Mouse (Mus musculus) embryonic facial prominence, embryonic 15.5 days (tissue): ENCODE measurements around the gene Tmc8. TPM values are rescaled to one million over a fixed set of nuclear protein-coding genes. Genes with fewer than 3 reads are reported as not detected.

Experiments
- ATAC-seq: fragments of 200-750 bp; cut with Nextera tagmentation; 2 replicates; pipeline ENCODE4 v1.8.0; 2017; ENCODE audit warnings: low read depth, moderate TSS enrichment; ENCODE audit not compliant: insufficient number of reproducible peaks, low FRiP score, low TSS enrichment
- H3K27ac ChIP-seq: fragments of 300-500 bp; sonication (generic); replicated peaks from 2 replicates; pipeline ENCODE4 v1.5.1; 2015; ENCODE audit warnings: mild to moderate bottlenecking, inconsistent platforms
- H3K27me3 ChIP-seq: fragments of 300-500 bp; sonication (generic); 2 replicates; pipeline ENCODE4 v1.6.1; 2015; ENCODE audit warnings: inconsistent platforms
- H3K36me3 ChIP-seq: fragments of 300-500 bp; sonication (generic); 2 replicates; pipeline ENCODE4 v1.6.1; 2015; ENCODE audit warnings: mild to moderate bottlenecking, inconsistent platforms
- H3K4me1 ChIP-seq: fragments of 300-500 bp; sonication (generic); 2 replicates; pipeline ENCODE4 v1.6.1; 2015; ENCODE audit warnings: inconsistent platforms
- H3K4me2 ChIP-seq: fragments of 300-500 bp; sonication (generic); replicated peaks from 2 replicates; pipeline ENCODE4 v1.6.1; 2015; ENCODE audit warnings: mild to moderate bottlenecking, inconsistent platforms
- H3K4me3 ChIP-seq: fragments of 300-500 bp; sonication (generic); replicated peaks from 2 replicates; pipeline ENCODE4 v1.5.1; 2015; ENCODE audit warnings: mild to moderate bottlenecking, inconsistent platforms
- H3K9ac ChIP-seq: fragments of 300-500 bp; sonication (generic); 2 replicates; pipeline ENCODE4 v1.6.1; 2015; ENCODE audit warnings: inconsistent platforms
- H3K9me3 ChIP-seq: fragments of 300-500 bp; sonication (generic); replicated peaks from 2 replicates; pipeline ENCODE4 v1.6.1; 2016; ENCODE audit warnings: inconsistent platforms
- WGBS: fragments of 180-500 bp; shearing (Covaris S2); methylation state at CpG from one replicate; pipeline ENCODE4 v1.1.7; 2015; 5-methylcytosine and 5-hydroxymethylcytosine counted together
- polyA plus RNA-seq: library from polyadenylated mRNA; unstranded; fragments of >200 nt; fragmentation: Nextera tagmentation; extraction: Ambion mirVana; gene quantifications from 2 replicates; pipeline ENCODE4 v1.2.1, GENCODE M21; 2015

Gene Tmc8
- polyA plus RNA-seq, 1 experiment from 2014 or later = 0.94 TPM

DNA sequence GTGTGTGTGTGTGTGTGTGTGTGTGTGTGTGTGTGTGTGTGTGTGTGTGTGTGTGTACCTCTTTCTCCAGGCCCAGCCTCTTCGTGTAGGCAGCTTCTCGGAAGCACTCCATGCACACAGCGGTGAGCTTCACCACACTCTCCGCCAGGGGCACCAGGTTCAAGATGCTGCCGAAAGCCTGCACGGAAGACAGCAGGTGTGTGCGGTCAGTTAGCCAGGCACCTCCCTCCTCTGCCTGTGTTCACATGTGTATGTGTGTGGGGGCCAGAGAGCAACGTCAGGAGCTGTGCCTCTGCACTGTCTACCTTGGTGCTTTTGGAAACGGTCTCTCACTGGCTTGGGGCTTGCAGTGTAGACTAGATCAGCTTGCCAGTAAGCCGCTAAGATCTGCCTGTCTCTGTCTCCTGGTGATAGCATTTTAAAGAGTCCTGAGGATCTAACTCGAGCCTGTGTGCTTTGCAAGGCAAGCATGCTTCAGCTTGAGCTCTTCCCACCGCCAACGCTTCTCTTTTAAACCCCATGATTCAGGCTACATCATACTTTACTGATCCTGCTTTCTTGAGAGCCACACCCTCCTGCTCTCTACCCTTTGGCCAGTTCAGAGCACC is 34.6 kb downstream of the Tmc8 start:
- 82% methylated on average over 13 of the region's 13 CpGs for WGBS
- Histone ChIP-seq H3K27ac (no peak overlapping the region), H3K4me3 (no peak overlapping the region), H3K9me3 (no peaks in the 10 kb centered on the region), H3K4me2 (no peak overlapping the region), H3K27me3 (no peaks in the 10 kb centered on the region), H3K9ac (no peak overlapping the region), H3K36me3 (peaks cover 78% of the 10 kb centered on the region), H3K4me1 (peaks cover 8% of the 10 kb centered on the region)
- no peak for ATAC-seq

DNA sequence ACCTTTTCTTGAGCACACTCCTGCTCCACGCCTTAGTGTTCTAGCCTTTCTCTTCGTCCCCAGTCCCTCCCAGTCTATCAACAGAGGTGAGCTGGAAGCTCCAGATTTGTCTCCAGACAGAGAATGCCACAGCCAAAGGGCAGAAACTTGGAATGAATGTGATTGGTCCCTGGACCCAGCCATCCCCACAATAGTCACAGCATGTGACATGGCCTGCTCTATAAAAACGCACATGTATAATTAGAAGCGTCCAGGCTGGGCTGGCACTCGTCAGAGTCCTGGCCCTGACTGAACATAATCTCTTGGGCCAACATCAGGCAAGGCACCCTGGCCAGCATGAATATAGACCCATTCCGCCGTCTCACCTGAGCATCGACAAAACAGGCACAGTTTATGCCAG is 37.2 kb downstream of the Tmc8 start:
- Histone ChIP-seq H3K9ac (no peak overlapping the region), H3K4me1 (peaks cover 30% of the 10 kb centered on the region), H3K4me2 (no peak overlapping the region), H3K4me3 (no peak overlapping the region), H3K36me3 (peaks cover 66% of the 10 kb centered on the region), H3K27me3 (no peaks in the 10 kb centered on the region), H3K27ac (no peak overlapping the region), H3K9me3 (no peaks in the 10 kb centered on the region)
- WGBS = 76% methylated on average over 8 of the region's 8 CpGs
- ATAC-seq = no peak

DNA sequence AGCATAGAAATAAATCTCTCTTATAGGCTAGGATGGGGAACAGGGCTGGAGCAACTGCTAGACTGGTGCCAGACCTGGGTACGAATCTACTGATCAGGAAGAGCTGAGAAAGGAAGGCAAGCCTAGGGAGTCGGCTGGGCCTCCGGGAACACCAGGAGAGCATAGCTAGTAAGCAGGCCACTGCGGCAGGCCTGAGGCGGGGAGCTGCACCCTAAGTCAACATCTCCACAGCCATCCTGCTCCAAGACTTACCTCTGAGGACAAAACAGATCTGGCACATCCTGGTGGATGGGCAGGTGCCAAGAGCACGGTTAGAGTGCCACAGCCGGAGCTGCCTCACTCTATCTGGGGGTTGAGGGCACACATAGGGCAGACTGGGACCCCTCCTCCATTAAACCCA is 38.3 kb downstream of the Tmc8 start:
- Histone ChIP-seq H3K36me3 (peaks cover 56% of the 10 kb centered on the region), H3K27ac (no peak overlapping the region), H3K4me3 (no peak overlapping the region), H3K4me2 (no peak overlapping the region), H3K27me3 (no peaks in the 10 kb centered on the region), H3K9me3 (no peaks in the 10 kb centered on the region), H3K4me1 (peaks cover 40% of the 10 kb centered on the region), H3K9ac (no peak overlapping the region)
- WGBS = 93% methylated on average over 7 of the region's 7 CpGs
- ATAC-seq = no peak

DNA sequence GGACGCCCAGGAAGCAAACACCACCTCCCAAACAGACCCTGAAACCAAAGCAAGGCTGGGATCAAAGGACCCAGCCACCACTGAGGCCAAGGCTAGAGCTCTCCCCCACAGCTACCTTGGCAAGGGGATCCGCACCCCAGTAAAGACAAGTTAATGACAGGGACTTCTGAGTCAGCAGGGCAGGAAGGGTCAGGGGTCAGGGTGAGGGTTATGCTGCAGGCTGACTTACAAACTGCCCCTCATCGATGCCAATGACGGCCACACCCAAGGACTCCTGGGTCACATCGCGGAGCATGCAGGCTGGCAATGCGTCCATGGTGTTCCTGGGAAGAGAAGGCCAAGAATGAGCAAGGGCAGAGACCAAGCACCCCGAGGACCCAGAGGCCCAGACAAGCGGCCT is 40.0 kb downstream of the Tmc8 start:
- WGBS = 87% methylated on average over 9 of the region's 9 CpGs
- ATAC-seq = no peak
- H3K27ac ChIP-seq = no peak overlapping the region

DNA sequence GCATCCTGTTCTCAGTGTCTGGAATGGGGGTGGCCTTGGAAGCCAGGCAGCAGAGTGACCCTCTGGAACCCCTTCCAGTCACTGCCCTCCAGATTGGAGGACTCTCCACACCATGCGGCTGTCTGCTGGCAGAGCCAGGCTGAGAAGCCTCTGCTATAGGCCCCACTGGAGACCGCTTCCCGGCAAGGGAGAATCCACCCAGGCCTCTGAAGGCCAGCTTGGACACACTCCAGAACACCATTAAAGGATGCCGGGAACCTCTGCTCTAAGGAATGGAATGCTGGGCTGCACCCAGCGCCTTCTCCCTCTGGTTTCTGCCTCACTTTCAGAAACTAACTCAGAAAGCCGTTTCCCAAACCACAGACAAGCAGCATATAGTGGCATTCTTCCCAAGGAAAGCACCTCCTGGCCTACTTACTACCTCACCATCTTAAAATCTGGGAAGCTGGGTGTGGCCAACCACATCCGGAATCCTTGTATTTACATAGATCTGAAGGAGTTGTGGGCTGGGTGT is 40.9 kb downstream of the Tmc8 start:
- H3K27ac ChIP-seq = peak overlapping the region; percentile 52

More for the DNA sequence above, 40.0 kb downstream of the Tmc8 start:
- no peak overlapping the region for H3K9ac ChIP-seq
- H3K36me3 ChIP-seq = peaks cover 45% of the 10 kb centered on the region
- peaks cover 54% of the 10 kb centered on the region for H3K4me1 ChIP-seq
- H3K4me2 ChIP-seq = no peak overlapping the region
- H3K4me3 ChIP-seq = no peak overlapping the region
- H3K27me3 ChIP-seq = no peaks in the 10 kb centered on the region
- H3K9me3 ChIP-seq = no peaks in the 10 kb centered on the region

DNA sequence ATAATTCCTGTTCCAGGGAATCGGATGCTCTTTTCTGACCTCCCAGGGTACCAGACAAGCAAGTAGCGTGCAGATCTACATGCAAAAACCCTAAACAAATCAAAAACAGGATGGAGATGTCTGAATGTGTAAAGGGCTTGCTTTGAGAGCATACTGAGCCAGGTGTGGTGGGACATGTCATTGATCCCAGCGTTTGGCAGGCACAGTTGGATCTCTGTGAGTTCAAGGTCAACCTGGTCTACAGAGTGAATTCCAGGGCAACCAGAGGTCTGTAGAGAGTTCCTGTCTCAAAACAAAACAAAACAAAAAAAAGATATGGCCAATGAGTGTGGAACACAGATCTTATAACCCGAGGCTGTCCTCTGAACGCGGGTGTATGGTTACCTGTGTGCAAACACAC is 41.5 kb downstream of the Tmc8 start:
- no peak for ATAC-seq
- H3K9ac ChIP-seq = no peak overlapping the region
- WGBS = 79% methylated on average over 6 of the region's 6 CpGs
- H3K4me1 ChIP-seq = peaks cover 69% of the 10 kb centered on the region
- H3K4me3 ChIP-seq = no peak overlapping the region
- H3K9me3 ChIP-seq = no peaks in the 10 kb centered on the region
- peak overlapping the region; percentile 92; the same call in 1 of the 2 replicates for H3K4me2 ChIP-seq
- peaks cover 31% of the 10 kb centered on the region; the same call in 1 of the 2 replicates for H3K36me3 ChIP-seq
- H3K27ac ChIP-seq = peak overlapping the region; percentile 52
- H3K27me3 ChIP-seq = no peaks in the 10 kb centered on the region

More for the DNA sequence above, 40.9 kb downstream of the Tmc8 start:
- Histone ChIP-seq H3K4me1 (peaks cover 63% of the 10 kb centered on the region), H3K27me3 (no peaks in the 10 kb centered on the region), H3K9ac (no peak overlapping the region), H3K4me2 (no peak overlapping the region), H3K9me3 (no peaks in the 10 kb centered on the region), H3K36me3 (peaks cover 37% of the 10 kb centered on the region; the same call in 1 of the 2 replicates), H3K4me3 (no peak overlapping the region)
- no peak for ATAC-seq
- 59% methylated on average over 7 of the region's 7 CpGs for WGBS

DNA sequence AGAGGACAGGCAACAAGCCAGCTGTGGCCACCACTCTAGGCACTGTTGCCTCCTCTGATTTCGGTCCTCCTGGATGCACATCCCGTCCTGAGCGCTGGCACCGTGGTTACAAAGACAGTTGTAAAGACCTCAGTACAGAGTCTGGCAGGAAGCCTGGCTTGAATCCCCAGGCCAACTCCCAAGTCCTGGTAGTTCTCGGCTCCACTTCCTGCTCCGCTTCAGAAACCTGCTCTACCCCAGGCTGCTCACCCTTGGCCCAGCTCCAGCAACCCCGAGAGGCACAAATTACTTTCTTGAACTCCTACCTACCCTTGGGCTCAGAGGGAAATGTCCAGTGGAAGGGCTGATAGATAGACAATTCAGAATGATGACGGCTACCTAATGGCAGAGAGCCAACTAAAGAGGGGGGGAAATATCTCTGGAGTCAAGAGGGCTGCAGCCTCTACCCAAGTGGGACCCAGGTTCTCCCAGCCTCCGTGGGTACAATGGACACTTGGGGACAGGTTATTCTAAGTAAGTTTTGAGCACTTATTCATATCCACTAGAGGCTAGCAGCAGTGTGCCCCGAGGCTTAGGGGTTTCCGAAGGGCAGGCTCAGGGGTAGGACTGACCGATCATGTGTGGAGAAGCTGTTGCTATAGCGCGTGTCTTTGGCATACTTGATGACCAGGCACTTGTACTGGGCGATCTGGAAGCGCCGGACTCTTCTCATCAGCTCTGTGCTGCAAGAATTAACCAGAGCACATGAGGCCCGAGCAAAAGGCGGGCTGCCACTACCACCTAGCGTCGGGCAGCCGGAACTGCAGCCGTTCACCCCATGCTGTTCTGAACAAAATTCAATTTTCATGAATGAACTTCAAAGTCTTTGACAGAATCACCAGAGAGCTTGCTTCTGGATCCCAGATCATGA is 42.4 kb downstream of the Tmc8 start:
- H3K4me2 ChIP-seq = peak overlapping the region; percentile 92
- ATAC-seq = peak; percentile 41; the same call in 1 of the 2 replicates

DNA sequence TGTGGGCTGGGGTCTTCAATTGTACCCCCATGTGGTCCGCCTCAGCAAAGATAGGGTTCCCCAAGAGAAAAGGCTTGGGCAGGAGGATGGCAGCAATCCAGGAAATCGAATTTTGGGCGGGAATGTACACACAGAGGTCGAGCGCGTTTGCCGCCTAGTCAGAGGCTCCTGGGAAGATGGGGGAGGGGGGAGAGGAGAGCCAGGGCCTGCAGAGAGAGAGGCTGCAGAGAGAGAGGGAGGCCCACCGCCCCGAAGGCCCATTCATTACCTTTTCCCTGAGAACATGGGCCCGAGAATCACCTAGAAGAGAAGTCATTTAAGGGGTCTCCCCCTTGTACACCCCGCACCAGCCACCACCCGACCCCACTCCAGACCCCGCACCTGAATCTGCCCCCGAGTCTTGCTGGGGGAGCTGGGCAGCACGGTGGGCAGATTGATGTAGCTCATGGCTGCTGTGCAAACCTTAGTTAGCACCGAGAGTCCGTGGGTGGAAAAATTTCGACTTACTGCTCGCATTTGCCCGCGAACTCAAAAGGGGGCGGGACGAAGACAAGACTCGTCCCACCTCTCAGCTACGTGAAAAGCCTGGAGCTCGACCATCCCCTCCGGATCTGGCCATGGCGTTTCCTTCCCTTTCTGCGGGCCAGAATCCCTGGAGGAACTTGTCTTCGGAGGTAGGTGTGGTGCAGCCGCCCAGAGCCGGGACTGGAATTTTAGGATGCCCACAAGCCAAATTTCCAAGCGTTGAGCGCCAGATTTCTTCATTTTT is 43.6 kb downstream of the Tmc8 start, which contains the start of the genes Afmid and Tk1:
TSS of gene Afmid (plus strand) at position 592 of the 769 bp plus-strand sequence.
TSS of gene Tk1 (minus strand) at position 760 of the 769 bp plus-strand sequence.
- peak within 1 kb of the TSS; percentile 95 for H3K27ac ChIP-seq
- H3K4me1 ChIP-seq = peaks cover 80% of the 10 kb centered on the region
- peak within 1 kb of the TSS; percentile 92 for H3K4me2 ChIP-seq
- peak; percentile 43; the same call in 1 of the 2 replicates for ATAC-seq
- peak within 1 kb of the TSS; percentile 43 for H3K9ac ChIP-seq
- peak within 1 kb of the TSS; percentile 60 for H3K4me3 ChIP-seq
- H3K9me3 ChIP-seq = no peaks in the 10 kb centered on the region
- under 1% methylated on average over 34 of the region's 34 CpGs for WGBS
- peaks cover 19% of the 10 kb centered on the region; the same call in 1 of the 2 replicates for H3K36me3 ChIP-seq
- H3K27me3 ChIP-seq = no peaks in the 10 kb centered on the region

More for the DNA sequence above, 42.4 kb downstream of the Tmc8 start:
- Histone ChIP-seq H3K4me3 (peak overlapping the region; percentile 60), H3K4me1 (peaks cover 76% of the 10 kb centered on the region), H3K36me3 (peaks cover 22% of the 10 kb centered on the region; the same call in 1 of the 2 replicates), H3K27me3 (no peaks in the 10 kb centered on the region), H3K9me3 (no peaks in the 10 kb centered on the region), H3K9ac (peak overlapping the region; percentile 43; the same call in 1 of the 2 replicates), H3K27ac (peak overlapping the region; percentile 95)
- 13% methylated on average over 23 of the region's 23 CpGs for WGBS

DNA sequence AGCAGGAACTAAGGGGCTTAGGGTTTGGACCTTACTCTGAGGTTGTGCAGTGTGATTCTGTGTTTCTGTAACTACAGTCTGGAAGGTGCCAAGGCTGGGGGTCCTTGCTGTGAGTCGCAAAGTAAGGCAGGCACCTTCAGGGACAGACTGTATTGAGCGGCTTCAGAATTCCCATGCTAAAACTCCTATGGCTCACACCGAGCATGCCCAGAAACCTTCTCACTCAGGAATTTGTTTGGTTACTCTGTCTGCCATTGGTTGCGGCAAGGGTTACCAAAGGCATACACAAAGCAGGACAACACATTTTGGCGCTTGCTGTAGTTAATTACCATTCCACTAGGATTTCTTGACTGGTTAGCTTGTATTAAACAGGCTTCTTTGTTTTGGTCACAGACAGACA is 44.3 kb downstream of the Tmc8 start:
- 4% methylated on average over 5 of the region's 5 CpGs for WGBS
- Histone ChIP-seq H3K4me2 (peak overlapping the region; percentile 92), H3K4me3 (peak overlapping the region; percentile 60), H3K36me3 (peaks cover 13% of the 10 kb centered on the region; the same call in 1 of the 2 replicates), H3K27ac (peak overlapping the region; percentile 95), H3K27me3 (no peaks in the 10 kb centered on the region), H3K9me3 (no peaks in the 10 kb centered on the region), H3K4me1 (peaks cover 81% of the 10 kb centered on the region), H3K9ac (peak overlapping the region; percentile 43)
- ATAC-seq = peak; percentile 11; the same call in 1 of the 2 replicates

DNA sequence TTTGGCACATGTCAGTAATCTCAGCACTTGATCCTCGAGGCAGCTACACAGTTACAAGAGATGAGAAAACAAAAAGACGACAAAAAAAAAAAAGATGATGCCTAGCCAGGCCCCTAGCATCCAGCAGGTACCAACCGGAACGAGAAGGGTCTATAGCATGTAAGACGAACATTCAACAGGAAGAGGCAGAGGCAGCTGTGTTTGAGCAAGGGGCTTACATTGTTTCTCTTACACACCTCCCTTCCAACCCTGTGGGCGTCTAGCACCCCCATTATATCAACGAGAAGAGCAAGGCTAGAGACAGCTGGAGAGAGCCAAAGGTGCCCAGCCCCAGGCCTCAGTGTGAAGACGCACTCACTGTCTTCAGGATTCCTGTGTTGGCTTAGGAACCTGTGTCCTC is 45.0 kb downstream of the Tmc8 start:
- Histone ChIP-seq H3K9ac (no peak overlapping the region), H3K4me3 (peak overlapping the region; percentile 60; the same call in 1 of the 2 replicates)

More for the DNA sequence above, 45.0 kb downstream of the Tmc8 start:
- 51% methylated on average over 8 of the region's 8 CpGs for WGBS
- peak overlapping the region; percentile 92; the same call in 1 of the 2 replicates for H3K4me2 ChIP-seq
- no peaks in the 10 kb centered on the region for H3K27me3 ChIP-seq
- peaks cover 84% of the 10 kb centered on the region for H3K4me1 ChIP-seq
- no peak for ATAC-seq
- H3K9me3 ChIP-seq = no peaks in the 10 kb centered on the region
- H3K36me3 ChIP-seq = peaks cover 6% of the 10 kb centered on the region; the same call in 1 of the 2 replicates
- peak overlapping the region; percentile 95 for H3K27ac ChIP-seq
